Mouse (Mus musculus) Muller cell, postnatal 12 days (primary cell): ENCODE measurements around the gene Bsnd.

Source experiments
- DNase-seq: peaks from one replicate; pipeline ENCODE4 v3.0.0-alpha.2; 2015; ENCODE audit errors: inconsistent ontology term

Bsnd gene

DNA sequence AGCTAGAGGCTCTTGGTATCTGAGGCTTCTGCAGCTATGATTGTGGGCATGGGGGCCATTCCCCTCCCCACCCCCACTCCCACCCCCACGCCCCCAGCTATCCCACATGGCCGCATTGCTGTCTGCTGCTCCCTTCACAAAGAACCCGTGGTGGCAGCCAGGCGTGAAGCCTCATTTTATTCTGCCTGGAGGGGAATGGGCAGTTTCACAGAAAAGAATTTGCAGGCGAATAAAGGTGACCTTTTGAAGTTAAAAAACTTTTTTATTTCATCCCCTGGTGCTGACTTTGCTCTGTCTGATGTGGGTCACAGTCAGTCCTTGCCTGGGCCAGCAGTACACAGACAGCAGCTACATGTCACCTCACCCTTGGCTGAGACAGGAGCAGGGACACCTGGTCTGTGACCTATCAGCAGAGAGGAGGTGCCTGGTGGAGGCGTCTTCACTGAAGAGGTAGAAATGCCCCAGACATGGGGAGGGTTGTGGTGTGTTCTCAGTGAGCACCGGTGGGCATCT is 8.8 kb downstream of the Bsnd start:
- DNase-seq, result no peak

DNA sequence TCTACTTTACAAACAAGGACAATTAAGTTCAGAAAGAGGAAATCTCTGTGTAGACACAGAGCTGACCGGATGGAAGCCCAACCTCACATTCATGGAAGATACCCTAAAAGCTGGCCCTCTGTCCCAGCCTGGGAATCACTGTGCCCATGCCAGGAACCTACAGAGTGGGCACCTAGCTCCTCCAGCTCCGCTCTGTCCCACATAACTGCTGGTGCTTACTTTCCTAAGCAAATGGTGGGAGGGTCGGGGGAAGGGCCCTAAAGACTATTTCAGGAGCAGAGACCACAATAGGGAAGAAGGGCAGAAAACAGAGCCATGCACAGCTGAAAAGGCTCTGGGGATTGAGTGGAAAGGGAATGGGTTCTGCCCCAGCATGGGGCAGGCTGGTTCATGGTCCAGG is 11.5 kb downstream of the Bsnd start:
- DNase-seq, result no peak

DNA sequence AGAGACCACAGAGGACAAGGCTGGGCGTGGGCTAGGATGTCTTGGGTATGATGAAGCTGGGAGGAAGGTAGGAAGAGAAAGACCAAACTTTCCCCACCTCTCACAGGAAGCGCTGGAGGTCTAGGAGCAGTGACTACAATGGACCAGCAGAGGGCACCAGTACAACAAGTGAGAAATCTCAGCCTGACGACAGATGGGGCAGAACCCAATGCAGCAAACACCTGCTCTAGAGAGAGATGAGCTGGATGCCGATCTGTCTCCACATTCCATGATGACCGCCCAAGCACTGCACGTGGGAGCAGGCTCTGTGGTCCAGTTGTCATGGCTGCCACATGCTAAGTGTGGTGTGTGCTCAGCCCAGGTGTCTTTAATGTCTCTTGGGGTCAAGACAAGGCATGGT is 17.8 kb downstream of the Bsnd start:
- peak; percentile 65 for DNase-seq

DNA sequence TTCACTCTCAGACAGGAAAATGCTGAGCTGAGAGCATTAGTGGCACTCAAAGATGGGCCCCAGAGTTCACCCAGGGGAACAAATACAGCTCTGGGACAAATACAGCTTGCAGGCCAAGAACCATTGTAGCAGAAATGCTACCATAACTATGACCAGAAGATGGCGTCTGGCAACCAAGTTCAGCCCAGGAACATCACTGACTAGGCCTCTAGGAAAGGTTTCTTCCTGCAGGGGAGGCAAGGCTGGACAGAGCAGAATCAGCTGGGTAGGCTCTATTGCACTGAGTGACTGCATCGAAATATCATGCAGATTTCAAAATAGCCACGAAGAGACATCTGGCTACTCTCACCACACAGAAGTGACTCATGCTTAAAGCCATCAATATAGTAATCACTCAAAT is 19.7 kb downstream of the Bsnd start:
- DNase-seq, result peak; percentile 66

DNA sequence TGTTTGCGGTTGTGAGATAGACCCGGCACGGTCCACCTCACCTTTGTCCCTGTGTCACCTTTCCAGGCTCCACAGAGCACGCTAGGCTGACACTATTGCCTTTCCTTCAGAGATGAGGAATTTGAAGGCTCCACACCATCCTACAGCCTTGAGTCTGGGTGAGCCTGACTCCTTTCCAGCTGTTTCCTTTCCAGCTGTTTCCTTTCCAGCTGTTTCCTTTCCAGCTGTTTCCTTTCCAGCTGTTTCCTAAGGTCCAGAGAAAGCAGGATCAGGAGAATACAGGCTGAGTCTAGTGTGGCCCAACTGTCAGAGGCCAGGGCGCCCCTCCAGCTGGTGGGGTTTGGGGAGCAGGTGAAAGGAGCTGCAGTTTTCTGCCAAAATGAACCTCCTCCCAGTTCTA is 21.2 kb downstream of the Bsnd start:
- no peak for DNase-seq

DNA sequence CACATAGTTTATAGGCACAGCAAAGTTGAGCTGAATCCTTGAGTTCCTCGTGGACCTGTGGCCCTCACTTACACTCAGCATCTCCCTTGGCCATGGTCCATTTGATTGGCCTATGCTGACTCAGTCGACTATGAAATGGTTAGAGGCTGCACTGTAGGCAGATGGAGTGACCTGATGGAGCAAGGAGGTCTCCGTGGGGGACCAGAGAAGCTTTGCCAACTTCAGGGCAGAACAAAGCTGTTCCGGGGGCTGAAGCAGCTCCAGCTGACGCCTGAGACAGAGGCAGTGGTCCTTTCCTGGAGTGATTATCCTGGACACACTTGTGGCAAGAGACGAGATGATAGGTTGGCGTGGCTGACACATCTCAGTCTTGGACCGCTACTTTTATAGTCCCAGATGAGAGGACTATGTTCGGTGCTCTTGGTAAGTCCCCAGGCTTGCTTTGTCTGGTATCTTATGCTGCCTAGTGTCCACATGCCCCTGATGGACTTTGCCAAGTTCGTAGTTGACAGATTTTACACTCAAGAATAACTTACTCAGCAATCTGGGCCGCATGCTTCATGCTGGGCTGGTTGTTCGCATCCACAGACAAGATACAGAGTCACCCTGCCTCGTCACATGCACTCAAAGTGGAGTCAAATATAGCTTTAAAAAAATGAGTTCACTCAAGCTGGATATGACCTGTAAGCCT is 24.5 kb downstream of the Bsnd start:
- DNase-seq, result no peak

DNA sequence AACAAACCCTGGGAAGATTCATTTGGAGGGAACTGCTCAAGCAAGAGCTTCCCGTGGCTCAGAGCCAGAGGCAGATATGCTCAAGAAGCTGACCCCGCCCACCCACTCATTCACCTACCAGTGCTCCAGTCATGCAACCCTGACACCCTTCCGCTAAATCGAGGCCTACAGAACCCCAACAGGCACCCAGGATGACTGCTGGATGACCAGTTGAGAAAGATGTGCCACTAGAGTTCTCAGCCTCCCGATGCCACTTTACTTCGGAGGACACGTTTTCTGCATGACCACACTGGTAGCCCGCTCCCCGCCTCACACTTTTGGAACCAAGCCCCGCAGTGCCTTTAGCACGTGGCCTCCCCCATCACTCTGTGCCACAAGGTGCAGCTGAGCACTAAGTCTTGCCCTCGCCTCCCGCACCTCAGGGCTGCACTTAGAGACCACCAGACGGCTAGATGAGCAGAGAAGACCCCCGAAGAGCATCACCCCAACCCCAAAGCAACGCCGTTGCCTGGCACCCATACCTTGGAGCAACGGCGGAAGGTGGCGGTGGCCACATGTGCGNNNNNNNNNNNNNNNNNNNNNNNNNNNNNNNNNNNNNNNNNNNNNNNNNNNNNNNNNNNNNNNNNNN is 28.8 kb downstream of the Bsnd start:
- no peak for DNase-seq

DNA sequence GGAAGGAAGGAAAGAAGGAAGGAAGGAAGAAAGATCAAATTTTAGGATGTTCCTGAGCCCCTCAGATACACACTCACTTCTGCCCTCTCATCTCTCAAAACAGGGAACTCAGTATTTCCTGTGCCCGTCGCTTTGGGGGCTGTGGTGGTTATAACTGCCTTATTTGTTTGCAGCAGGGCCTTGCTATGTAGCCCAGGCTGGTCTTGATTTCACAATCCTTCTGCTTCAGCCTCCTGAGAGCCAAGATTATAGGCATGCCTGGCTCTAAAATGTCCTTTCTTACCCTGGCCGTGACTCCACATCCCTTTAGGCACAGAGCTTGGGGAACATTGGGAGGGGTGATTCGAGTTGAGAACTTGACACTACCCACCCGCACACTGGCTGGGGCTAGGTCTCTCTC is 29.6 kb downstream of the Bsnd start:
- DNase-seq, result no peak

DNA sequence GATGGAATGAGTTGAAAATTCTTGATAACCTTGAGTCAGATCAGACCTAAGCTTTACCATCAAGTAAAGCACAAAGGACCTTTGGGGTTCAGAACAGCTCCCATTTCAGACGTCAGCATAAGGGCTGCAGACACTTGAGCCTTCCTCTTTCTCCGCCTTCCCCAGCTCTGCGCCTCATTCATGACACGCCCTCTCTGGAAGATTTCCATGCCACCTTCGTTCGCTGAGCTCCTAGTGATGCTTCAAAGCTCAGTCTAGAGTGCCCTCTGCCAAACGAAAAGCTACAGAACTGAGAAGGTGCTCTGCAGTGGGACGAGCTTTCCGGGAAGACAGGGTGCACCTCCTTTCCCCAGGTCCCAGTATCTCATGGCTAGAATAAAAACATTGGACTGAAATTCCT is 30.1 kb downstream of the Bsnd start:
- DNase-seq, result no peak

DNA sequence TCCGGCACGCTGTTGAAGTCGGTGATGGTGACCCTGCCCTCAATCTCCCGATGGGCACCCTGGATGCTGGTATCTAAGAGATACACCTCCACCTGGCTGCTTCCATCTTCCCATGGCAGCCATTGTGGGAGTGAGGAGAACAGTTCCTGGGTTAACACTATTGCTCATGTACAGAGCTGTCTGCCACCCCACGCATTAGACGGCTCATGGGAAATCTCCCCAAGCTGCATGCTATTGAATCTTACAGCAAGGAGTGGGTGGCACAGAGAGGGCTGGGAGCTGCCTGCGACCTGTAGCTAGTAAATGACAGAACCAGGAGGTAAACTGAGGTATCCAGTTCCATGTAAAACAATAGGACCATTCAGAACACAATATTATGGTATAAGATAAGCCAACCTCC is 37.5 kb downstream of the Bsnd start:
- no peak for DNase-seq

DNA sequence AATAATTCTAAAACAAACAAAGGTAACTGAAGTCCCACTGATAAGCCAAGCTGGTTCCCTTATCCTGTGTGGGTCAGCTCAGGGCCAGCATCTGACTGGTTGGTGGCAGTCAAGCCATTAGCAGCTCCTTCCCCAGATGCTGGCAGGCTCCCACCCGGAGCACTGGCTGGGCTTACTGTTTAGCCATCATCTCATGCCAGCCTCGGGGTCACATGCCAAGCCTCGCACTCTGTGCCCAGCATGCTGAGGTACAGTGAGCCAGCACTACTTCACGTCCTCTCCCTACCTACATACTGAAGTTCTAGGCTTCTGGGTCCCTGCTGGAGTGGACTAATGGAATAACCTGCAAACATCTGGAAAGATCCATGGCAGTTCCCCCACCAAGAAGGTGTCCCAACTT is 38.6 kb downstream of the Bsnd start:
- DNase-seq, result no peak

DNA sequence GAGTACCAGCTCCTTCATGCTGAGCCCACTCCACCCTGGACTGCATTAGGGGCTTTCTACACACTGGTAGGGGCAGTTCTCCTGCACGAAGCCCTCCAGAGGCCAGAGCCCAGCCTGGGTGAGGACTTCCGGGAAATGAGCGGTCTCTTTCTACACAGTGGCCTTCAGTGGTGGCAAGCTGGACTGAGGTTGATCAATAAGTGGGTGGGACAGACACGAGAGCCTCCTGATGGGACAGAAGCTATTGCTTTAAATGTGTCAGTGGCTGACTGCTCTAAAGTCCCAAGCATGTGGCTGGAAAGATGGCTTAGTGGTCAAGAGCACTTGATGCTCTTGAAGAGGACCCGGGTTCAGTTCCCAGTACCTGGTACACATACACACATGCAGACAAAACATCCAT is 39.0 kb downstream of the Bsnd start:
- DNase-seq, result no peak

DNA sequence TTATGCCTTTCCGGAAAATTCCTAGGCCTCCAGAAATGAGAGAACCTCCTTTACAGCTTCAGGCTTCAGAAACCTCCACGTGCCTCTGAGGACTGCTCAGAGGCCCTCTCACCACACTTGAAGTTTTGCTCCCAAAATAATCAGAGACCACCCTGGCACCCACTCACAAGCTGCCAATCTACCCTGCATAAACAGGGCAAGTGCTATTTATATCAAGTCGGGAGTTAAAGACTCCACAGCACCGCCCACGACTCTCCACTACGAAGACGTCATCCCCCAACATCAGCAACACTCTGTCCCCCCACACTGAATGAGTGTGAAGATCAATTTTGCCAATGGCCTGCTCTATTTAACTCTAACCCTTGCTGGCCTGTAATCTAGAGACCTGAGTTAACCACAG is 39.7 kb downstream of the Bsnd start:
- DNase-seq, result no peak

DNA sequence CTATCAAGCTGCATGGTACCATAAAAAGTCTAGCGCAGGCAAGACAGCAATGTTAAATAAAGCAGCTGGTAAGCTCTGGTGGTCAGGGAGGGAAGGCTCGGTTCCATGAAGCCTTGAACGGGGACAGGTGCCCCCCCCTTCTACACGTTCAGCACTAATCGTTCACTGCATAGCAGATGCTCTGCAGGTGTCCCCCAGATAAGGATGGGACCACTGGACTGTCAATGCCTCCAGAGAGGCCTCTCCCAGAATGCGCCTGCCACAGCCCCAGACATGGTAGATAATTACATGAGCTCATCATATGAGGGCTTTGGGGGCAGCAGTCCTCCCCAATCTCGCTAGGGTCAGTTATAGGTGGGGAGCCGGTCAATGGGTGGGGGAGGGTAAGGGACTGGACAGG is 42.8 kb downstream of the Bsnd start:
- no peak for DNase-seq

DNA sequence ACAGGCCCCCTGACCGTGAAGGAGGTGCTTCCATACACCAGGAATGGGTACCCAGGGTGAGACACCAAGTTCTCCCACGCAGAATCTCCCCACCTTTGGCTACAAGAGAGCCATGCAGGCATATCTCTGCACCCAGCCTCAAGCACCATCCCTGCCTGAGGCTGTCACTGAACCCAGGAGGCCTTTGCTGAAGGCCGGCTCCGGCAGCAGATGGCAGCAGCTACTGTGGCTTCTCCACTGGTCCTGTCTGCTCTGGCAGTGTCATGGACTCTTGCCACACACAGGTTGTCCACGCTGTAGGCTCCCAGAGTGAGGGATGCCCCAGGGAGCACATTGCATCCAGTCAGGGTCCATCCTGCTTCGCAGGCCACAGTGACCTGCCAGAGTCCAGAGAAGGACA is 48.9 kb downstream of the Bsnd start:
- no peak for DNase-seq

DNA sequence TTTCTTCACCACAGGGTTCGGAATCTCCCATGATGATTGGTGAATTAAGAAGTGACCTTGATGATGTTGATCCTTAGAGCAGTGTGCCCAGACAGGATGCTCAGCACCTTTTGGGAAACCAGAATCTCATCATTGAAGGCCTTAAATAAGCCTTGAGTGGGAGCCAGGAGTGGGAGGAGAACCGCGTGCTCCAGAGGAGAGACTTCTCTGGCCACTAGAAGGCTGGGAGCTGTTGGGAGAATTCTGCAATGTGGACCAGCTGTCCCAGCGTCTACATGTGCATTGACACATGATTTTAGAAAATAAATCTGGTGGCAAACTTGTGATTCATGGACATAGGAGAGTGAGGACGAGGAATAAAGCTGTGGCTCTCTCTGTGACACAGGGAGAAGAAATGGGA is 53.3 kb downstream of the Bsnd start:
- DNase-seq, result no peak

DNA sequence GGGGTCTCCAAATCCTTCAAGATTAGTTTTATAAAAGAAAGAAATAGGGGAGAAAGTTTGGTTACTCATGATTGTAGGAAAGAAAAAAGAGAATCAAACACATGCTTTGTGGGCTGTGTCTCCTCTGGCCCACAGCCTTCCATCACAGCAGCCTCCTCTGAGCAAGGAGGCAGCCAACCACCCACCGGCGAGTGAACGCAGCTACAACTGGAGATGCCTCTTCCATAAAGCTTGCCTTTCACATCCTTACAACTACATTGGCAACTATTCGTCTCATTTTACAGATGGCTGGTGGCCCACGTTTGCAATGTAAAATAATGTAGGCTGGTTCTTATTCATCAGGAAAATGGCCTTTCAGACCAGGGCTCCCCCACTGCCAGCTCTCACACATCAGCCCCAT is 54.9 kb downstream of the Bsnd start:
- DNase-seq, result no peak

DNA sequence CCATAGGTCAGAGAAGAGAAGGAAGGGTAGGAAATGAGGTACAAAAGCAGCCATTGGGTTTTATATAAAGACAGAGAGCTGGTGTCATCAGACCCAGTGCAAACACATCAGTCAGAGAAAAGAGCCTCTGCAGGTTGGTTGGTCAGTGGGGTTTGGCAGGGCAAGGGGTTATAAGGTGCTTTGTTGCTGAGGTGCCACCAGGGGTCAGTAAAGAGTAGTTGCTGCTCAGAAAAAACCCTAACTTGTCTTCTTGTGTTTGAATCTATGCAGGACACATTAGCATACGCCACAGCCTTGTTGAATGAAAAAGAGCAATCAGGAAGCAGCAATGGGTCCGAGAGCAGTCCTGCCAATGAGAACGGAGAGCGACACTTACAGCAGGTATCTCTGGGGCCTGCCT is 55.6 kb downstream of the Bsnd start:
- peak; percentile 9 for DNase-seq

DNA sequence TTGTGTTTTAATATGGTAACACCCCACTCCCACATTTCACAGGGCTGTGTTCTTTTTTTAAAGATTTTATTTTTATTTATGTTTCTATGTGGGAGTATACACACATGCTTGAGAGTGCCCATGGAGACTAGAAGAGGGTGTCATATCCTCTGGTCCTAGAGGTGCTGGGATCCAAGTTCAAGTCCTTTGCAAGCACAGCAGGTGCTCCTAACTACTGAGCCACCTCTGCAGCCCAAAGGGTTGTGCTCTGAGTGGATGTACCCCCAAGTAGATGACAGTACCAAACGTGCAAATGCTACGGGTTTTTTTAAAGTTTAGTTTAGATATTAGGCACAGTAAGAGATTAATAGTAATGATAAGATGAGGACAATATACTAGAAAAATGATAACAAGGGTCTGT is 56.7 kb downstream of the Bsnd start:
- DNase-seq, result no peak
